Mouse (Mus musculus) intestine, embryonic 14.5 days (tissue): ENCODE measurements around the gene Vps4a. TPM values are rescaled to one million over a fixed set of nuclear protein-coding genes. Genes with fewer than 3 reads are reported as not detected.
A peak's percentile ranks its signal among the peaks of the same experiment; 100 is the strongest.

Experiments
- ATAC-seq: fragments of 200-750 bp; cut with Nextera tagmentation; replicated peaks from 2 replicates; pipeline ENCODE4 v1.8.0; 2017; ENCODE audit warnings: low read depth, moderate number of reproducible peaks, moderate TSS enrichment, moderate library complexity; ENCODE audit not compliant: low FRiP score, low TSS enrichment
- DNase-seq: peaks from one replicate; pipeline ENCODE4 v3.0.0-alpha.2; 2018; ENCODE audit warnings: low spot score
- H3K27ac ChIP-seq: fragments of 300-500 bp; sonication (generic); 2 replicates; pipeline ENCODE4 v1.5.1; 2014; ENCODE audit warnings: low read depth, mild to moderate bottlenecking, control low read depth
- H3K27me3 ChIP-seq: fragments of 300-500 bp; sonication (generic); replicated peaks from 2 replicates; pipeline ENCODE4 v1.6.1; 2014; ENCODE audit warnings: low read length, control low read depth; ENCODE audit not compliant: control insufficient read depth, insufficient read depth
- H3K36me3 ChIP-seq: fragments of 300-500 bp; sonication (generic); 2 replicates; pipeline ENCODE4 v1.6.1; 2014; ENCODE audit warnings: low read length, control low read depth; ENCODE audit not compliant: control insufficient read depth, insufficient read depth
- H3K4me1 ChIP-seq: fragments of 300-500 bp; sonication (generic); replicated peaks from 2 replicates; pipeline ENCODE4 v1.6.1; 2014; ENCODE audit warnings: low read length, control low read depth, mixed read lengths; ENCODE audit not compliant: control insufficient read depth, insufficient read depth
- H3K4me2 ChIP-seq: fragments of 300-500 bp; sonication (generic); 2 replicates; pipeline ENCODE4 v1.6.1; 2014; ENCODE audit warnings: low read length
- H3K4me3 ChIP-seq: fragments of 300-500 bp; sonication (generic); 2 replicates; pipeline ENCODE4 v1.5.1; 2014; ENCODE audit warnings: low read depth, low read length, control low read depth, mixed read lengths
- H3K9ac ChIP-seq: fragments of 300-500 bp; sonication (generic); 2 replicates; pipeline ENCODE4 v1.6.1; 2014; ENCODE audit warnings: mild to moderate bottlenecking, low read length
- H3K9me3 ChIP-seq: fragments of 300-500 bp; sonication (generic); 2 replicates; pipeline ENCODE4 v1.6.1; 2016; ENCODE audit warnings: low read length, control low read depth; ENCODE audit not compliant: control insufficient read depth
- WGBS: fragments of 180-500 bp; shearing (Covaris S2); extraction: QIAGEN DNeasy Blood & Tissue Kit; methylation state at CpG from one replicate; pipeline ENCODE4 v1.1.7; 2014; 5-methylcytosine and 5-hydroxymethylcytosine counted together
- polyA plus RNA-seq: library from polyadenylated mRNA; unstranded; fragments of >200 nt; fragmentation: Nextera tagmentation; extraction: Ambion mirVana; gene quantifications from 2 replicates; pipeline ENCODE4 v1.2.1, GENCODE M21; 2014

Vps4a gene
- polyA plus RNA-seq, 1 experiment from 2014 or later = 64.2 TPM

DNA sequence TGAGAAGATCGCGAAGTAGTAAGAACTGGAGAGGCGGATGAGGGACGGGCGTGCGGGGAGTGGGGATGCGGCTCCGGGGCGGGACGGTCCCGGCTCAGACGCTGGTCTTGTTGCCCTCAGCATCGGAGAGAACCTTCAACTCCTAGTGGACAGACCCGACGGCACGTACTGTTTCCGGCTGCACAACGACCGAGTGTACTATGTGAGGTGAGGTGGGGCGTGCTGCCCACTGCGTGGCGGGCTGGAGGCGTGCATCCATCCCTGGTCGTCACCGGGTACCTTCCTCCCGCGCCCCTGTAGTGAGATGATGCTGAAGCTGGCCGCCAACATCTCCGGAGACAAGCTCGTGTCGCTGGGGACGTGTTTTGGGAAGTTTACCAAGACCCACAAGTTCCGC is 25.9 kb downstream of the Vps4a start:
- WGBS = under 1% methylated on average over 33 of the region's 33 CpGs
- peak; percentile 64; the same call in 1 of the 2 replicates for ATAC-seq
- Histone ChIP-seq H3K9me3 (no peaks in the 10 kb centered on the region), H3K36me3 (peaks cover 50% of the 10 kb centered on the region), H3K27me3 (no peaks in the 10 kb centered on the region), H3K9ac (peak overlapping the region; percentile 76), H3K4me3 (peak overlapping the region; percentile 90), H3K4me1 (peaks cover 15% of the 10 kb centered on the region; the same call in 1 of the 2 replicates), H3K4me2 (peak overlapping the region; percentile 96), H3K27ac (no peak overlapping the region)
- DNase-seq = no peak

GRCm38 (mm10) chr8:107062613-107063012 is 31.6 kb downstream of the Vps4a start:
- ATAC-seq (no peak), DNase-seq (no peak)
- no peak overlapping the region for H3K4me2 ChIP-seq
- no peak overlapping the region for H3K4me3 ChIP-seq
- 84% methylated on average over 1 of the region's 1 CpGs for WGBS
- peaks cover 3% of the 10 kb centered on the region; the same call in 1 of the 2 replicates for H3K4me1 ChIP-seq
- no peak overlapping the region for H3K27ac ChIP-seq
- no peaks in the 10 kb centered on the region for H3K27me3 ChIP-seq
- H3K9ac ChIP-seq = no peak overlapping the region
- no peaks in the 10 kb centered on the region for H3K9me3 ChIP-seq
- peaks cover 21% of the 10 kb centered on the region for H3K36me3 ChIP-seq

GRCm38 (mm10) chr8:107065511-107066496 is 34.8 kb downstream of the Vps4a start, which contains the start of gene Tmed6:
Tmed6 (minus strand) TSS chr8:107065644.
- DNase-seq (no peak), ATAC-seq (peak; percentile 36; the same call in 1 of the 2 replicates)
- H3K36me3 ChIP-seq = peaks cover 20% of the 10 kb centered on the region
- no peaks in the 10 kb centered on the region for H3K4me1 ChIP-seq
- 50% methylated on average over 17 of the region's 17 CpGs for WGBS
- H3K9me3 ChIP-seq = no peaks in the 10 kb centered on the region
- no peak within 1 kb of the TSS for H3K4me3 ChIP-seq
- H3K27ac ChIP-seq = no peak within 1 kb of the TSS
- H3K4me2 ChIP-seq = no peak within 1 kb of the TSS
- H3K27me3 ChIP-seq = no peaks in the 10 kb centered on the region
- no peak within 1 kb of the TSS for H3K9ac ChIP-seq

DNA sequence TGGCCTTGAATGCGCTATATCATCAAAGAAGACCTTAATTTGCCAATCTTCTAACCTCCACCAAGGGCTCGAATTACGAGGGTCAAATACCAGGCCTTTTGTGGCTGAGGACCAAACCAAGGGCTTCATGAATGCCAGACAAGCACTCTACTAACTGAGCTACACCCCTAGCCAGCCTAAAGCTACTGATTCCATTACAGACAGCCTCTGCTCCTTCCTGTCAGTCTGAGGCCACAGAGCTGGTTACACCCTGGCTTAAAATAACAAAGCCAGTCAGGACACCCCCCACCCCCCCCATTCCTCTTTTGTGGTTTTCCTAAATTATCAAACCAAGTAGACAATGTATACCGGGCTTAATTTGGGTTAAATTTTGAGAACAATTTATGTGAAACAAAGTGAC is 42.7 kb downstream of the Vps4a start:
- ATAC-seq (no peak), DNase-seq (no peak)
- 82% methylated on average over 4 of the region's 4 CpGs for WGBS
- Histone ChIP-seq H3K27me3 (no peaks in the 10 kb centered on the region), H3K4me3 (no peak overlapping the region), H3K4me1 (no peaks in the 10 kb centered on the region), H3K4me2 (no peak overlapping the region), H3K36me3 (peaks cover 83% of the 10 kb centered on the region), H3K9ac (no peak overlapping the region), H3K9me3 (no peaks in the 10 kb centered on the region), H3K27ac (no peak overlapping the region)

DNA sequence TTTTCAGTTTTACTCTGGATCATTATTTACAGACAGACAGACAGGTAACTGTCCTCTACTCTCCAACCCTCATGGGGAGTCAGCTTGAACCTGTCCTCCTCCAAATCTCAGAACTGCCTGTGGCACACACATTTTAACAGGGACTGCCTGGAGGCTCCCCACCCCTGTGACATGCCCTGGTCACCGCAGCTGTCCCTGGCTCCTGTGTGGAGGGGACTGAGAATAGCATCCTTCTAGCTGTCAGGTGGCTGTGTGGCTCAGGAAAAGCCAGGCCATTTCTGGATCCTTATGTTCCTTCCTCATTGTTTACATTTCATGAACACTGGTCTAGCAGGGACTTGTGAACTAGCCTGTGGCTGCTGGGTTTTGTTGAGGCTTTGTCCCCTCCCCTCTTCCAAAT is 43.1 kb downstream of the Vps4a start:
- Histone ChIP-seq H3K27ac (no peak overlapping the region), H3K36me3 (peaks cover 84% of the 10 kb centered on the region), H3K9ac (no peak overlapping the region), H3K27me3 (no peaks in the 10 kb centered on the region), H3K4me2 (no peak overlapping the region), H3K4me1 (no peaks in the 10 kb centered on the region), H3K4me3 (no peak overlapping the region), H3K9me3 (no peaks in the 10 kb centered on the region)
- DNase-seq = no peak
- 74% methylated on average over 1 of the region's 1 CpGs for WGBS
- ATAC-seq = no peak

- Histone ChIP-seq H3K4me1 (no peaks in the 10 kb centered on the region), H3K27ac (no peak overlapping the region), H3K4me3 (no peak overlapping the region), H3K27me3 (no peaks in the 10 kb centered on the region), H3K9ac (no peak overlapping the region), H3K9me3 (no peaks in the 10 kb centered on the region), H3K4me2 (no peak overlapping the region), H3K36me3 (peaks cover 88% of the 10 kb centered on the region)
- DNase-seq (no peak), ATAC-seq (no peak)
- WGBS = 74% methylated on average over 7 of the region's 7 CpGs
Measured at GRCm38 (mm10) chr8:107076239-107076888, 45.3 kb downstream of the Vps4a start.

- no peaks in the 10 kb centered on the region for H3K9me3 ChIP-seq
- H3K36me3 ChIP-seq = peaks cover 73% of the 10 kb centered on the region
- 96% methylated on average over 17 of the region's 17 CpGs for whole genome bisulfite sequencing
- H3K4me1 ChIP-seq = no peaks in the 10 kb centered on the region
- H3K27ac ChIP-seq = no peak overlapping the region
- DNase-seq (no peak), ATAC-seq (no peak)
- no peak overlapping the region for H3K4me2 ChIP-seq
- no peak overlapping the region for H3K4me3 ChIP-seq
- H3K9ac ChIP-seq = no peak overlapping the region
- no peaks in the 10 kb centered on the region for H3K27me3 ChIP-seq
Measured at GRCm38 (mm10) chr8:107085358-107085757, 54.3 kb downstream of the Vps4a start.

DNA sequence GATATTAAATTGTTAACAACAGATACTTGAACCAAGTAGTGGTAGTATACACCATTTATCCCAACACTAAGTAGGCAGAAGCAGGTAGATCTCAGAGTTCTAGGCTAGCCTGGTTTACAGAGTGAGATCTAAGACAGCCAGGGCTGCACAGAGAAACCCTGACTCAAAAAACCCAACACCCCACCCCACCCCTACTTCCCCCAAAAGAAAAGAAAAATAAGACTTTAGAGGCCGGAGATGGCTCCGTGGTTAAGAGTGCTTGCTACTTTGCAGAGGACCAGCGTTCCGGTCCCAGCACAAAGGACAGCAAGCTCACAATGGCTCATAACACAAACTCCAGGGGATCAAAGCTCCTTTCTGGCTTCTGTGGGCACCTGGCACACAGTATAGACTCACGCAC is 55.0 kb downstream of the Vps4a start:
- Histone ChIP-seq H3K36me3 (peaks cover 73% of the 10 kb centered on the region), H3K9me3 (no peaks in the 10 kb centered on the region), H3K27ac (no peak overlapping the region), H3K4me1 (no peaks in the 10 kb centered on the region), H3K27me3 (no peaks in the 10 kb centered on the region), H3K9ac (no peak overlapping the region), H3K4me3 (no peak overlapping the region), H3K4me2 (no peak overlapping the region)
- ATAC-seq (no peak), DNase-seq (no peak)
- 98% methylated on average over 5 of the region's 5 CpGs for WGBS
